25 mouse cellular contexts compared by ENCODE assay signal in the genomic region with DNA sequence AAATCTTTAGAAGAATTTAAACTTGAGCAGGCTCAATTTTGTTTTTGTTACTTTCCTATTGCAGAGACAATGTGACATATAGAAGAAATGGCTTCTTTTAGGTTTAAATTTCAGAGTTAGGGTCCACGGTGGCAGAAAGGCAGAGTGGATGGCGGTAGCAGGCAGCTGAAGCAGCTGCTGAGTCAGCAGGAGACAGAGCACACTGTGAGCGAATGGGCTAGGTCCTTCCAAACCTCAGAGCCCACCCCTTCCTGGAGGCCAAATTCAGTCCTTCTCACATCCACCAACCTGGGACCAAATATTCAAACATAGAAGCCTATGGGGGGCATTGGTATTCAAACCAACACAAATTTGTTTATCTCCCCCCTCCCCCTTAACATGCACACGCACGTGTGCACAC. TPM values are rescaled to one million over a fixed set of nuclear protein-coding genes. Genes with fewer than 3 reads are reported as not detected.
"Had no signal": no experiment of that assay in that cellular context is flagged by ENCODE, and none has a peak within 500 bp of the region (broad histone marks: within the 10 kb centered on the region; RNA-seq: fewer than 3 reads in every experiment).

No protein-coding gene starts in this region.

- DNase-seq: gastrocnemius, postnatal 14 days; gastrocnemius, postnatal 36 days; heart, adult 11 months; heart, adult 2 months; heart, postnatal 14 days; heart, postnatal 36 days; kidney, adult 11 months; kidney, adult 8-10 months; kidney, postnatal 10 days; kidney, postnatal 25 days; kidney, postnatal 4 days; liver; liver, embryonic 13.5 days had no signal

- H3K36me3 ChIP-seq: hindbrain, embryonic 15.5 days had no signal

- H3K4me1 ChIP-seq: heart, embryonic 13.5 days; heart, embryonic 15.5 days; hindbrain, embryonic 13.5 days; hindbrain, embryonic 15.5 days; limb, embryonic 10.5 days; limb, embryonic 12.5 days had no signal

- H3K9ac ChIP-seq: heart, embryonic 13.5 days; heart, embryonic 15.5 days; hindbrain, embryonic 13.5 days; hindbrain, embryonic 15.5 days; limb, embryonic 12.5 days; liver, embryonic 13.5 days; liver, embryonic 15.5 days had no signal

- H3K4me3 ChIP-seq: heart, adult 2 months; heart, embryonic 13.5 days; heart, embryonic 15.5 days; hindbrain, embryonic 13.5 days; hindbrain, embryonic 15.5 days; layer of hippocampus, adult 2 months; left cerebral cortex, adult 2 months; limb, embryonic 10.5 days; limb, embryonic 12.5 days; liver, embryonic 13.5 days; liver, embryonic 15.5 days had no signal

- H3K27me3 ChIP-seq: heart, embryonic 13.5 days; heart, embryonic 15.5 days; hindbrain, embryonic 13.5 days; hindbrain, embryonic 15.5 days; limb, embryonic 12.5 days; liver, embryonic 13.5 days; liver, embryonic 15.5 days had no signal

- H3K9me3 ChIP-seq: heart, embryonic 13.5 days; heart, embryonic 15.5 days; hindbrain, embryonic 13.5 days; hindbrain, embryonic 15.5 days; limb, embryonic 10.5 days; limb, embryonic 12.5 days; liver, embryonic 13.5 days; liver, embryonic 15.5 days had no signal

- H3K4me2 ChIP-seq: heart, embryonic 11.5 days; heart, embryonic 13.5 days; heart, embryonic 15.5 days; hindbrain, embryonic 13.5 days; hindbrain, embryonic 15.5 days; limb, embryonic 12.5 days; liver, embryonic 11.5 days; liver, embryonic 13.5 days; liver, embryonic 15.5 days had no signal

- H3K27ac ChIP-seq: heart, adult 2 months; heart, embryonic 13.5 days; heart, embryonic 15.5 days; hindbrain, embryonic 13.5 days; hindbrain, embryonic 15.5 days; hindbrain, postnatal 0 days; layer of hippocampus, adult 2 months; left cerebral cortex, adult 2 months; limb, embryonic 10.5 days; limb, embryonic 12.5 days; liver, embryonic 13.5 days; liver, embryonic 15.5 days had no signal

RNA-seq across cellular contexts. Expression of gene Lrrc39, which starts 39.0 kb away (rescaled TPM):
- total RNA-seq: left cerebral cortex, adult 2 months had no signal
